Mouse (Mus musculus): Measurements from ENCODE around the gene Celf5. TPM values are rescaled to one million over a fixed set of nuclear protein-coding genes. Genes with fewer than 3 reads are reported as not detected.

Gene Celf5
- polyA plus RNA-seq (2012; rRNA removed): 45.0 and 50.2 TPM in 2 replicates

GRCm38 (mm10) chr10:81482533-81482889 is at the start of gene Celf5:
Celf5 (minus strand) TSS chr10:81482709.

GRCm38 (mm10) chr10:81524051-81524605 is 41.6 kb upstream of the Celf5 start, which contains the start of gene Gna15:
Gna15 (minus strand) TSS chr10:81524225.

GRCm38 (mm10) chr10:81500032-81500431 is 17.5 kb upstream of the Celf5 start, which contains the start of gene S1pr4:
S1pr4 (minus strand) TSS chr10:81500132.

GRCm38 (mm10) chr10:81496264-81496901 is 13.9 kb upstream of the Celf5 start, which contains the start of gene Ncln:
Ncln (minus strand) TSS chr10:81496392.

GRCm38 (mm10) chr10:81455181-81455895 is 27.2 kb downstream of the Celf5 start, which contains the start of gene Nfic:
Nfic (minus strand) TSS chr10:81455635.

Other genes with a start within 250 kb of the Celf5 start
- 16.3 and 16.6 TPM in 2 replicates for gene Zfr2, start 249.6 kb downstream of the Celf5 start, polyA plus RNA-seq (2012; rRNA removed)
- 4.0 and 4.3 TPM in 2 replicates for gene Matk, start 229.8 kb downstream of the Celf5 start, polyA plus RNA-seq (2012; rRNA removed)
- gene Mrpl54, start 215.8 kb downstream of the Celf5 start, polyA plus RNA-seq (2012; rRNA removed): 91.5 and 109 TPM in 2 replicates
- 25.6 and 44.9 TPM in 2 replicates for gene Apba3, start 215.7 kb downstream of the Celf5 start, polyA plus RNA-seq (2012; rRNA removed)
- 2.6 and 4.2 TPM in 2 replicates for gene Tjp3, start 191.1 kb downstream of the Celf5 start, polyA plus RNA-seq (2012; rRNA removed)
- 84.4 and 91.7 TPM in 2 replicates for gene Pip5k1c, start 189.7 kb downstream of the Celf5 start, polyA plus RNA-seq (2012; rRNA removed)
- gene Cactin, start 161.6 kb downstream of the Celf5 start, polyA plus RNA-seq (2012; rRNA removed): 50.3 and 63.1 TPM in 2 replicates
- 2.4 and 3.1 TPM in 2 replicates for gene Tbxa2r, start 154.0 kb downstream of the Celf5 start, polyA plus RNA-seq (2012; rRNA removed)
- gene Gipc3, start 139.4 kb downstream of the Celf5 start, polyA plus RNA-seq (2012; rRNA removed): 0.04 and 0.06 TPM in 2 replicates
- gene Hmg20b, start 132.2 kb downstream of the Celf5 start, polyA plus RNA-seq (2012; rRNA removed): 116 and 139 TPM in 2 replicates
- 8.6 and 9.0 TPM in 2 replicates for gene Mfsd12, start 125.2 kb downstream of the Celf5 start, polyA plus RNA-seq (2012; rRNA removed)
- gene 4930404N11Rik, start 116.9 kb downstream of the Celf5 start, polyA plus RNA-seq (2012; rRNA removed): 0.28 and 0.31 TPM in 2 replicates
- gene Fzr1, start 104.2 kb downstream of the Celf5 start, polyA plus RNA-seq (2012; rRNA removed): 91.8 and 113 TPM in 2 replicates
- gene Dohh, start 98.3 kb downstream of the Celf5 start, polyA plus RNA-seq (2012; rRNA removed): 56.2 and 57.9 TPM in 2 replicates
- gene Gm48551, start 98.2 kb downstream of the Celf5 start, polyA plus RNA-seq (2012; rRNA removed): 3.9 and 4.3 TPM in 2 replicates
- 5.2 and 8.2 TPM in 2 replicates for gene Gm48552, start 93.7 kb downstream of the Celf5 start, polyA plus RNA-seq (2012; rRNA removed)
- 3.7 and 5.0 TPM in 2 replicates for gene Smim24, start 89.7 kb downstream of the Celf5 start, polyA plus RNA-seq (2012; rRNA removed)
- 7.8 and 12.5 TPM in 2 replicates for gene Nfic, start 27.1 kb downstream of the Celf5 start, polyA plus RNA-seq (2012; rRNA removed)
- 129 and 153 TPM in 2 replicates for gene Ncln, start 13.7 kb upstream of the Celf5 start, polyA plus RNA-seq (2012; rRNA removed)
- gene S1pr4, start 17.4 kb upstream of the Celf5 start, polyA plus RNA-seq (2012; rRNA removed): 0.42 and 0.56 TPM in 2 replicates
- 0.88 and 0.98 TPM in 2 replicates for gene Gna15, start 41.5 kb upstream of the Celf5 start, polyA plus RNA-seq (2012; rRNA removed)
- gene Gna11, start 62.5 kb upstream of the Celf5 start, polyA plus RNA-seq (2012; rRNA removed): 69.9 and 81.3 TPM in 2 replicates
- 265 and 396 TPM in 2 replicates for gene Aes, start 76.8 kb upstream of the Celf5 start, polyA plus RNA-seq (2012; rRNA removed)
- 27.1 and 71.8 TPM in 2 replicates for gene Tle2, start 91.9 kb upstream of the Celf5 start, polyA plus RNA-seq (2012; rRNA removed)
- 6.1 and 12.0 TPM in 2 replicates for gene Tle6, start 118.4 kb upstream of the Celf5 start, polyA plus RNA-seq (2012; rRNA removed)
- 5.0 and 6.4 TPM in 2 replicates for gene BC025920, start 123.6 kb upstream of the Celf5 start, polyA plus RNA-seq (2012; rRNA removed)
- 64.8 and 65.0 TPM in 2 replicates for gene Sirt6, start 145.1 kb upstream of the Celf5 start, polyA plus RNA-seq (2012; rRNA removed)
- 28.3 and 39.4 TPM in 2 replicates for gene Ankrd24, start 145.8 kb upstream of the Celf5 start, polyA plus RNA-seq (2012; rRNA removed)
- gene Gm10778, start 166.3 kb upstream of the Celf5 start, polyA plus RNA-seq (2012; rRNA removed): 1.8 and 4.1 TPM in 2 replicates
- 4.5 and 10.8 TPM in 2 replicates for gene Zfp433, start 222.1 kb upstream of the Celf5 start, polyA plus RNA-seq (2012; rRNA removed)

All from central nervous system, embryonic 11.5 days (tissue).